Mouse (Mus musculus): ENCODE results near the gene Slitrk5. TPM values are rescaled to one million over a fixed set of nuclear protein-coding genes. Genes with fewer than 3 reads are reported as not detected.

Gene Slitrk5
- 24.4 and 25.2 TPM in 2 replicates for polyA plus RNA-seq (2012; rRNA removed)

DNA sequence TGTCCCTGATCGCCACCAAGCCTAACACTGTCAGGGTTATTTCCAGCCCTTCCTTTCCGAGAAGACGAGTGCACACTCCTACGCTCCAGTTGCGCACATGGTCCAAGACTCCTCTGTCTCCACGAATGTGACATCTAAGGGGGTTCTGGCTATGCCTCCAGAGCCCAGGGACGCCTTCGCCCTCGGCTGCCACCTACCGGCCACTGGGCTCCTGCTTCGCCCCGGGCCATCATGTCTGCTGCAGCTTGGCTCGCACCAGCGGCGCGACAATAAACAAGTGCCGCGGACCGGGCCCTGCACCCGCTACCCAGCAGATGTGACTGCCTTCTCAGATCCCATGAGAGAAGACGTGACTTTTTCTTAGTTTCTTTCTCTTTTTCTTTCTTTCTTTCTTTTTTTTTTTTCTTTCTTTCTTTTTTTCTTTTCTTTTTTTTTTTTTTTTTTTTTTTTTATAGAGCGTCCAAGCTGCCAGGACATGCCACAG lies at the start of gene Slitrk5:
Slitrk5 (plus strand) TSS at position 434 of the 484 bp plus-strand sequence.

